Mouse (Mus musculus) midbrain, embryonic 16.5 days (tissue): ENCODE results near the gene Mzf1. TPM values are rescaled to one million over a fixed set of nuclear protein-coding genes. Genes with fewer than 3 reads are reported as not detected.
A peak's percentile ranks its signal among the peaks of the same experiment; 100 is the strongest.
"Not testable (repeated sequence)": the region's sequence is repeated elsewhere in the genome, so short reads cannot be mapped to it uniquely, and the experiment has no call there.

Source experiments
- ATAC-seq: fragments of 200-750 bp; cut with Nextera tagmentation; 2 replicates; pipeline ENCODE4 v1.8.0; 2017; ENCODE audit warnings: moderate TSS enrichment
- H3K27ac ChIP-seq: fragments of 300-500 bp; sonication (generic); 2 replicates; pipeline ENCODE4 v1.5.1; 2014; ENCODE audit warnings: mild to moderate bottlenecking, low read length, mixed read lengths
- H3K27me3 ChIP-seq: fragments of 300-500 bp; sonication (generic); 2 replicates; pipeline ENCODE4 v1.6.1; 2014; ENCODE audit warnings: low read depth, low read length, mixed read lengths; ENCODE audit not compliant: control insufficient read depth, insufficient read depth
- H3K36me3 ChIP-seq: fragments of 300-500 bp; sonication (generic); 2 replicates; pipeline ENCODE4 v1.6.1; 2014; ENCODE audit warnings: mild to moderate bottlenecking, low read length, moderate library complexity, mixed read lengths; ENCODE audit not compliant: control insufficient read depth, insufficient read depth
- H3K4me1 ChIP-seq: fragments of 300-500 bp; sonication (generic); 2 replicates; pipeline ENCODE4 v1.6.1; 2014; ENCODE audit warnings: mild to moderate bottlenecking, low read length, mixed read lengths; ENCODE audit not compliant: control insufficient read depth, insufficient read depth
- H3K4me2 ChIP-seq: fragments of 300-500 bp; sonication (generic); 2 replicates; pipeline ENCODE4 v1.6.1; 2014; ENCODE audit warnings: mild to moderate bottlenecking, low read length, mixed read lengths
- H3K4me3 ChIP-seq: fragments of 300-500 bp; sonication (generic); 2 replicates; pipeline ENCODE4 v1.5.1; 2014; ENCODE audit warnings: low read depth, mild to moderate bottlenecking, low read length, moderate library complexity, mixed read lengths
- H3K9ac ChIP-seq: fragments of 300-500 bp; sonication (generic); 2 replicates; pipeline ENCODE4 v1.6.1; 2014; ENCODE audit warnings: low read depth, low read length, mixed read lengths
- H3K9me3 ChIP-seq: fragments of 300-500 bp; sonication (generic); replicated peaks from 2 replicates; pipeline ENCODE4 v1.6.1; 2014; ENCODE audit warnings: mild to moderate bottlenecking, low read length, mixed read lengths; ENCODE audit not compliant: control insufficient read depth, poor library complexity, severe bottlenecking
- WGBS: fragments of 180-500 bp; shearing (Covaris S2); extraction: QIAGEN DNeasy Blood & Tissue Kit; methylation state at CpG from one replicate; pipeline ENCODE4 v1.1.7; 2014; 5-methylcytosine and 5-hydroxymethylcytosine counted together
- polyA plus RNA-seq: library from polyadenylated mRNA; unstranded; fragments of >200 nt; fragmentation: Nextera tagmentation; extraction: Ambion mirVana; gene quantifications from 2 replicates; pipeline ENCODE4 v1.2.1, GENCODE M21; 2015

The Mzf1 gene
- 11.5 and 11.6 TPM in 2 replicates for polyA plus RNA-seq

GRCm38 (mm10) chr7:13054287-13055010, at the start of gene Mzf1:
Gene Mzf1 (minus strand): TSS chr7:13054764.
- Histone ChIP-seq H3K9me3 (no peaks in the 10 kb centered on the region), H3K4me1 (peaks cover 8% of the 10 kb centered on the region), H3K4me3 (peak within 1 kb of the TSS; percentile 62), H3K36me3 (no peaks in the 10 kb centered on the region), H3K27me3 (no peaks in the 10 kb centered on the region), H3K4me2 (peak within 1 kb of the TSS; percentile 59), H3K27ac (peak within 1 kb of the TSS; percentile 96), H3K9ac (peak within 1 kb of the TSS; percentile 79)
- WGBS = under 1% methylated on average over 41 of the region's 41 CpGs
- peak; percentile 97 for ATAC-seq

- H3K4me1 ChIP-seq = no peaks in the 10 kb centered on the region
- no peaks in the 10 kb centered on the region for H3K36me3 ChIP-seq
- H3K9ac ChIP-seq = no peak within 1 kb of the TSS
- H3K4me2 ChIP-seq = no peak within 1 kb of the TSS
- ATAC-seq = no peak
- no peaks in the 10 kb centered on the region for H3K27me3 ChIP-seq
- 58% methylated on average over 3 of the region's 3 CpGs for WGBS
- H3K9me3 ChIP-seq = no peaks in the 10 kb centered on the region
- H3K4me3 ChIP-seq = no peak within 1 kb of the TSS
- no peak within 1 kb of the TSS for H3K27ac ChIP-seq
These were observed 40.5 kb upstream of the Mzf1 start, which contains the start of gene Vmn1r85 for GRCm38 (mm10) chr7:13095073-13095472. Gene Vmn1r85 (minus strand): TSS chr7:13095173.

- no peak for ATAC-seq
- Histone ChIP-seq H3K27ac (no peak overlapping the region), H3K4me1 (no peaks in the 10 kb centered on the region), H3K27me3 (no peaks in the 10 kb centered on the region), H3K9me3 (no peaks in the 10 kb centered on the region), H3K4me3 (no peak overlapping the region), H3K4me2 (no peak overlapping the region), H3K36me3 (no peaks in the 10 kb centered on the region), H3K9ac (no peak overlapping the region)
- WGBS = 57% methylated on average over 5 of the region's 5 CpGs
These were observed 17.7 kb upstream of the Mzf1 start for GRCm38 (mm10) chr7:13072293-13072692.

GRCm38 (mm10) chr7:13063399-13063798, 8.8 kb upstream of the Mzf1 start:
- not testable (repeated sequence) for H3K4me2 ChIP-seq, H3K27ac ChIP-seq, H3K36me3 ChIP-seq, H3K9me3 ChIP-seq, H3K4me1 ChIP-seq, ATAC-seq, H3K9ac ChIP-seq, H3K27me3 ChIP-seq, H3K4me3 ChIP-seq
- WGBS = 22% methylated on average over 1 of the region's 2 CpGs

GRCm38 (mm10) chr7:13059536-13059935, 5.0 kb upstream of the Mzf1 start:
- no peak for ATAC-seq
- Histone ChIP-seq H3K27ac (no peak overlapping the region), H3K27me3 (no peaks in the 10 kb centered on the region), H3K36me3 (no peaks in the 10 kb centered on the region), H3K4me2 (no peak overlapping the region), H3K9me3 (no peaks in the 10 kb centered on the region; the same call in 1 of the 2 replicates), H3K9ac (no peak overlapping the region), H3K4me3 (no peak overlapping the region), H3K4me1 (peaks cover 3% of the 10 kb centered on the region; the same call in 1 of the 2 replicates)
- WGBS = 85% methylated on average over 9 of the region's 9 CpGs

GRCm38 (mm10) chr7:13056913-13057700, 2.5 kb upstream of the Mzf1 start:
- WGBS = 40% methylated on average over 8 of the region's 8 CpGs
- Histone ChIP-seq H3K9ac (no peak overlapping the region), H3K36me3 (no peaks in the 10 kb centered on the region), H3K4me2 (no peak overlapping the region), H3K27ac (no peak overlapping the region), H3K4me3 (no peak overlapping the region), H3K4me1 (peaks cover 8% of the 10 kb centered on the region), H3K9me3 (no peaks in the 10 kb centered on the region), H3K27me3 (no peaks in the 10 kb centered on the region)
- no peak for ATAC-seq

GRCm38 (mm10) chr7:13053961-13054286, 640 bp downstream of the Mzf1 start:
- ATAC-seq = no peak
- Histone ChIP-seq H3K27ac (peak overlapping the region; percentile 96), H3K4me3 (peak overlapping the region; percentile 62), H3K4me2 (peak overlapping the region; percentile 59), H3K4me1 (peaks cover 8% of the 10 kb centered on the region), H3K36me3 (no peaks in the 10 kb centered on the region), H3K9me3 (no peaks in the 10 kb centered on the region), H3K27me3 (no peaks in the 10 kb centered on the region), H3K9ac (peak overlapping the region; percentile 79)
- WGBS = under 1% methylated on average over 15 of the region's 15 CpGs

- Histone ChIP-seq H3K4me3 (peak overlapping the region; percentile 62), H3K36me3 (no peaks in the 10 kb centered on the region), H3K9me3 (no peaks in the 10 kb centered on the region), H3K9ac (no peak overlapping the region), H3K27ac (peak overlapping the region; percentile 96; the same call in 1 of the 2 replicates), H3K4me2 (peak overlapping the region; percentile 59), H3K4me1 (peaks cover 8% of the 10 kb centered on the region), H3K27me3 (no peaks in the 10 kb centered on the region)
- 93% methylated on average over 2 of the region's 2 CpGs for WGBS
- no peak for ATAC-seq
These were observed 1.1 kb downstream of the Mzf1 start for GRCm38 (mm10) chr7:13053501-13053900.

- Histone ChIP-seq H3K27me3 (no peaks in the 10 kb centered on the region), H3K4me3 (no peak overlapping the region), H3K27ac (no peak overlapping the region), H3K9ac (no peak overlapping the region), H3K4me1 (peaks cover 8% of the 10 kb centered on the region), H3K4me2 (no peak overlapping the region), H3K36me3 (no peaks in the 10 kb centered on the region), H3K9me3 (no peaks in the 10 kb centered on the region)
- 90% methylated on average over 13 of the region's 13 CpGs for WGBS
- ATAC-seq = no peak
These were observed 1.6 kb downstream of the Mzf1 start for GRCm38 (mm10) chr7:13053001-13053400.
